Mouse (Mus musculus): ENCODE measurements at regions not wholly inside any gene's neighbourhood (a gene's known extent, or its start where the extent isn't known, plus 50 kb on each side); places are given as distances from the start of the nearest gene placed in this dataset.
A peak's percentile ranks its signal among the peaks of the same experiment; 100 is the strongest.

GRCm38 (mm10) chr5:120251697-120252401 lies 135.6 kb downstream of the Rbm19 start:
- H3K27ac ChIP-seq (ENCODE audit: control insufficient read depth, insufficient read depth, low read depth, low read length, poor library complexity), result no peak overlapping the region
- WGBS, result 13% methylated on average over 22 of the region's 22 CpGs
- no peak overlapping the region for H3K4me3 ChIP-seq (replicated peaks; ENCODE audit: control insufficient read depth, low read depth, low read length)
- H3K4me1 ChIP-seq (ENCODE audit: control insufficient read depth, insufficient read depth, low read length), result no peaks in the 10 kb centered on the region
- TF ChIP-seq CTCF (IDR thresholded peaks at IDR 0.05; ENCODE audit: control insufficient read depth, insufficient read depth, low read length) (no peak), POLR2A (IDR thresholded peaks at IDR 0.05; ENCODE audit: borderline replicate concordance, control insufficient read depth, low read depth, low read length) (no peak)

GRCm38 (mm10) chr5:120252551-120252950 lies 136.3 kb downstream of the Rbm19 start:
- Histone ChIP-seq H3K27ac (ENCODE audit: control insufficient read depth, insufficient read depth, low read depth, low read length, poor library complexity) (no peak overlapping the region), H3K4me1 (ENCODE audit: control insufficient read depth, insufficient read depth, low read length) (no peaks in the 10 kb centered on the region), H3K4me3 (replicated peaks; ENCODE audit: control insufficient read depth, low read depth, low read length) (no peak overlapping the region)
- WGBS, result 27% methylated on average over 8 of the region's 8 CpGs
- TF ChIP-seq CTCF (IDR thresholded peaks at IDR 0.05; ENCODE audit: control insufficient read depth, insufficient read depth, low read length), result 0 out of 2 replicates have a peak, but pooled peaks have one; percentile 8
- TF ChIP-seq POLR2A (IDR thresholded peaks at IDR 0.05; ENCODE audit: borderline replicate concordance, control insufficient read depth, low read depth, low read length), result no peak

DNA sequence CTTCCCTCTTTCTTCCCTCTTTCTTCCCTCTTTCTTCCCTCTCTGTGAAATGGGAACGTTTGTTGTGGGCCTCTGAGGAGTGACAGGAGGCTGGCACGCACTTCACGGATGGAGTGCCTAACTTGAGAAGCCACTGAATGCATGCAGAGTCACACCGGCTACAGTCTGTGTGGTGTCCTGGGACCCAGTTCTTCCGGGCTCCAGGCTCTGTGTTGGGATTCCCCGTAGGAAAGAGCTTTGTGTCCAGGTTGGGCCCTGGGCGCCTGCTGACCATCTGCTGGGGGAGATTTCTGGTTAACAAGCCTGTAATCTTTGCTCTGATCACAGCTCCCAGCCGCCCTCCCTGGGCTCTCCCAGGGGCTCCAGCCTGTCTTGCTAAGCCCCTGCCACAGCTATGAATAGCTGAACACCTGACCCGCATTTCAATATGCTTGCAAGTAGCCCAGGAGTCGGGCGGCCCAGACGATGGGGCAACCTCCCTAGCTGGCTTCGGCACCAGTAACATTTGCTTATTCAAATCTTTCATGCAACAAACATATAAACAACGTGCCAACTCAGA lies 146.5 kb downstream of the Rbm19 start:
- TF ChIP-seq POLR2A (IDR thresholded peaks at IDR 0.05; ENCODE audit: borderline replicate concordance, control insufficient read depth, low read depth, low read length) (no peak), CTCF (IDR thresholded peaks at IDR 0.05; ENCODE audit: control insufficient read depth, insufficient read depth, low read length) (no peak)
- Histone ChIP-seq H3K27ac (ENCODE audit: control insufficient read depth, insufficient read depth, low read depth, low read length, poor library complexity) (no peak overlapping the region), H3K4me3 (replicated peaks; ENCODE audit: control insufficient read depth, low read depth, low read length) (no peak overlapping the region), H3K4me1 (ENCODE audit: control insufficient read depth, insufficient read depth, low read length) (no peaks in the 10 kb centered on the region)
- WGBS, result 54% methylated on average over 14 of the region's 14 CpGs

GRCm38 (mm10) chr5:120269416-120269860 lies 153.2 kb downstream of the Rbm19 start:
- TF ChIP-seq CTCF (IDR thresholded peaks at IDR 0.05; ENCODE audit: control insufficient read depth, insufficient read depth, low read length), result no peak
- no peak for TF ChIP-seq POLR2A (IDR thresholded peaks at IDR 0.05; ENCODE audit: borderline replicate concordance, control insufficient read depth, low read depth, low read length)
- 13% methylated on average over 22 of the region's 22 CpGs for WGBS
- no peaks in the 10 kb centered on the region for H3K4me1 ChIP-seq (ENCODE audit: control insufficient read depth, insufficient read depth, low read length)

GRCm38 (mm10) chr5:120270887-120271616 lies 154.8 kb downstream of the Rbm19 start:
- H3K27ac ChIP-seq (ENCODE audit: control insufficient read depth, insufficient read depth, low read depth, low read length, poor library complexity), result no peak overlapping the region
- TF ChIP-seq CTCF (IDR thresholded peaks at IDR 0.05; ENCODE audit: control insufficient read depth, insufficient read depth, low read length) (no peak), POLR2A (IDR thresholded peaks at IDR 0.05; ENCODE audit: borderline replicate concordance, control insufficient read depth, low read depth, low read length) (no peak)
- WGBS, result 61% methylated on average over 14 of the region's 14 CpGs
- H3K4me1 ChIP-seq (ENCODE audit: control insufficient read depth, insufficient read depth, low read length), result no peaks in the 10 kb centered on the region
- no peak overlapping the region for H3K4me3 ChIP-seq (replicated peaks; ENCODE audit: control insufficient read depth, low read depth, low read length)

More at GRCm38 (mm10) chr5:120269416-120269860, 153.2 kb downstream of the Rbm19 start:
- H3K4me3 ChIP-seq (replicated peaks; ENCODE audit: control insufficient read depth, low read depth, low read length), result no peak overlapping the region
- H3K27ac ChIP-seq (ENCODE audit: control insufficient read depth, insufficient read depth, low read depth, low read length, poor library complexity), result no peak overlapping the region

GRCm38 (mm10) chr5:120276229-120276628 lies 155.3 kb upstream of the Lhx5 start:
- Histone ChIP-seq H3K27ac (ENCODE audit: control insufficient read depth, insufficient read depth, low read depth, low read length, poor library complexity) (no peak overlapping the region), H3K4me3 (replicated peaks; ENCODE audit: control insufficient read depth, low read depth, low read length) (no peak overlapping the region), H3K4me1 (ENCODE audit: control insufficient read depth, insufficient read depth, low read length) (no peaks in the 10 kb centered on the region)
- 76% methylated on average over 9 of the region's 9 CpGs for WGBS
- TF ChIP-seq POLR2A (IDR thresholded peaks at IDR 0.05; ENCODE audit: borderline replicate concordance, control insufficient read depth, low read depth, low read length) (no peak), CTCF (IDR thresholded peaks at IDR 0.05; ENCODE audit: control insufficient read depth, insufficient read depth, low read length) (no peak)

DNA sequence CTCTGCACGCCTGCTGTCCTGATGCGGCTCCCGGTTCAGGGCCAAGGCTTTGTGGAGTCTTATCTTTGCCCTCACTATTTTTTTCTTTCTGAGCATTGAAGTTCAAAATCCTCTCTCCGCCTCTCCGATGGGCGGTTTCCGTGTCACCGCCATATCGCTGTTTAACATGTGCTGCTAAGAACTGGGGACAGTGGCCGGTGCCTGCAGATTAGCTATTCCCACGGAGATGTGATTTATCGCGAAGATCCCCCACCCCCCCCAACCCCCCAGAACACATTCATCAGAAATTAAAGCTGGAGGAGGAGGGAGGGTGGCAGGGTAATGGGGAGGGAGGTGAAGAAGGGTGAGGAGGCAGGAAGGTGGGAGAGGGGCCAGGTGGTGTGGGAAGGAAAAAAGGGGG lies 151.2 kb upstream of the Lhx5 start:
- WGBS, result 4% methylated on average over 13 of the region's 13 CpGs
- H3K27ac ChIP-seq (ENCODE audit: control insufficient read depth, insufficient read depth, low read depth, low read length, poor library complexity), result no peak overlapping the region
- TF ChIP-seq POLR2A (IDR thresholded peaks at IDR 0.05; ENCODE audit: borderline replicate concordance, control insufficient read depth, low read depth, low read length), result no peak
- TF ChIP-seq CTCF (IDR thresholded peaks at IDR 0.05; ENCODE audit: control insufficient read depth, insufficient read depth, low read length), result no peak
- no peak overlapping the region for H3K4me3 ChIP-seq (replicated peaks; ENCODE audit: control insufficient read depth, low read depth, low read length)
- H3K4me1 ChIP-seq (ENCODE audit: control insufficient read depth, insufficient read depth, low read length), result no peaks in the 10 kb centered on the region

- TF ChIP-seq CTCF (IDR thresholded peaks at IDR 0.05; ENCODE audit: control insufficient read depth, insufficient read depth, low read length) (no peak), POLR2A (IDR thresholded peaks at IDR 0.05; ENCODE audit: borderline replicate concordance, control insufficient read depth, low read depth, low read length) (no peak)
- Histone ChIP-seq H3K4me3 (replicated peaks; ENCODE audit: control insufficient read depth, low read depth, low read length) (no peak overlapping the region), H3K27ac (ENCODE audit: control insufficient read depth, insufficient read depth, low read depth, low read length, poor library complexity) (no peak overlapping the region), H3K4me1 (ENCODE audit: control insufficient read depth, insufficient read depth, low read length) (no peaks in the 10 kb centered on the region)
- 7% methylated on average over 22 of the region's 22 CpGs for WGBS
Observed at GRCm38 (mm10) chr5:120280991-120281602, 150.4 kb upstream of the Lhx5 start.

All from bone marrow, adult 2 months (tissue).